In the genomic region with DNA sequence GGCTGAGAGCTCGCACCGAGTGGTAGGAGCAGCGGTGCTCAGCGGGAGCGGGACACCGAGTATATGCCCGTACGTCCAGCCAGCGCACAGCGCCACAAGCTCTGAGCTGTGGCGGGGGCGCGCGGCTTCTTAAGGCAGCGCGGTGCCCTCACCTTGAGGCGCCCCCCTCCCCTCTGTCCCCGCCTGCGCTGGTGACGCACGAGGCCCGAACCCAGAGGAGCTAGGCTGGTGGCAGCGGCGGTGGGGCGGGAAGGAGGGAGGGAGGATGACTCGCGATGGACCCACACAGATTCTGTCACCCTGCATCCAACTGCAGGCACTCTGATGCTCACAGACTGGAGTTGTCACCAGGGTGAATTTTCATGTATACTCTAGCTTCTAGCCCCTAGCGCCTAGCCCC, we compare ENCODE assay signal across 9 mouse cellular contexts. TPM values are rescaled to one million over a fixed set of nuclear protein-coding genes. Genes with fewer than 3 reads are reported as not detected.
DNase-seq lines count a peak whose midpoint lies in the region; ATAC-seq lines count a peak whose summit lies in the region.
"Had no signal": no experiment of that assay in that cellular context is flagged by ENCODE, and none has a peak within 500 bp of the region (broad histone marks: within the 10 kb centered on the region; RNA-seq: fewer than 3 reads in every experiment).

A gene (minus strand): TSS at position 124 of the 400 bp plus-strand sequence.

- no peaks in the 10 kb centered on the region for H3K4me1 ChIP-seq in limb, embryonic 13.5 days

- ATAC-seq in limb, embryonic 13.5 days (ENCODE audit: low FRiP score, low read depth): no peak; the same call in 1 of the 2 replicates

- H3K36me3 ChIP-seq in limb, embryonic 13.5 days: no peaks in the 10 kb centered on the region

- H3K4me3 ChIP-seq in limb, embryonic 13.5 days: peak within 1 kb of the TSS; percentile 36

- peaks cover 59% of the 10 kb centered on the region for H3K27me3 ChIP-seq in limb, embryonic 13.5 days

- no peak within 1 kb of the TSS for H3K27ac ChIP-seq in limb, embryonic 13.5 days

- 10% methylated on average over 21 of the region's 28 CpGs for WGBS in limb, embryonic 13.5 days

- DNase-seq in embryo, embryonic 10 days (ENCODE audit: low spot score): peak; percentile 16
- no peak for DNase-seq in embryo, embryonic 9.5 days (ENCODE audit: extremely low spot score)
- DNase-seq in ovary, postnatal 36 days (ENCODE audit: low spot score): peak; percentile 15
- no peak for DNase-seq in ovary, postnatal 10 days (ENCODE audit: low spot score)
- peak; percentile 16 for DNase-seq in right cerebral cortex, postnatal 25 days
- no peak for DNase-seq in layer of hippocampus, adult 18-20 months (ENCODE audit: low spot score in 2 of 2)
- DNase-seq in ovary, adult 18-20 months (ENCODE audit: low spot score): no peak

- H3K9me3 ChIP-seq in limb, embryonic 13.5 days: no peaks in the 10 kb centered on the region

- peak within 1 kb of the TSS; percentile 43; the same call in 1 of the 2 replicates for H3K9ac ChIP-seq in limb, embryonic 13.5 days

- H3K4me2 ChIP-seq in limb, embryonic 13.5 days (replicated peaks): peak within 1 kb of the TSS; percentile 66

RNA-seq across cellular contexts. Expression of the gene that starts here (rescaled TPM):
- polyA plus RNA-seq in limb, embryonic 13.5 days (2015; fragmentation: Nextera tagmentation; extraction: Ambion mirVana): not detected in 2 replicates
- total RNA-seq in layer of hippocampus, adult 18-20 months (2021): 1 to 10 TPM; 8.3 TPM
- polyA plus RNA-seq: spleen, adult 2 months had no signal

Comparison
In these comparisons a context has a peak if more than half of its experiments do, and no peak if none do; other contexts are left out.
1. DNase-seq: peak in embryo, embryonic 10 days (single experiment), ovary, postnatal 36 days (single experiment) and right cerebral cortex, postnatal 25 days (single experiment); none in embryo, embryonic 9.5 days (single experiment), ovary, postnatal 10 days (single experiment), layer of hippocampus, adult 18-20 months (0 of 2) and ovary, adult 18-20 months (single experiment).